Mouse (Mus musculus): Measurements from ENCODE around the gene Fgf13.

Gene Fgf13

GRCm38 (mm10) chrX:59186922-59187321 is 380.9 kb downstream of the Fgf13 start:
- peak; percentile 56 to 63 for DNase-seq

GRCm38 (mm10) chrX:59182323-59182722 is 385.5 kb downstream of the Fgf13 start:
- DNase-seq: peak in 1 of 2 experiments; percentile 38

- no peak for DNase-seq
These were observed 388.2 kb downstream of the Fgf13 start for GRCm38 (mm10) chrX:59179627-59180026.

- peak; percentile 77 to 78 for DNase-seq
These were observed 388.7 kb downstream of the Fgf13 start for GRCm38 (mm10) chrX:59179081-59179596.

- peak in 1 of 2 experiments; percentile 24 for DNase-seq
These were observed 390.2 kb downstream of the Fgf13 start for GRCm38 (mm10) chrX:59177653-59178052.

- DNase-seq: peak in 1 of 2 experiments; percentile 54
These were observed 395.7 kb downstream of the Fgf13 start for GRCm38 (mm10) chrX:59172200-59172599.

GRCm38 (mm10) chrX:59166763-59167162 is 401.1 kb downstream of the Fgf13 start:
- DNase-seq: no peak

GRCm38 (mm10) chrX:59141947-59142346 is 425.9 kb downstream of the Fgf13 start:
- DNase-seq: no peak

- DNase-seq: peak; percentile 13 to 40
These were observed 432.9 kb downstream of the Fgf13 start for GRCm38 (mm10) chrX:59134928-59135361.

GRCm38 (mm10) chrX:59134166-59134861 is 433.6 kb downstream of the Fgf13 start:
- peak; percentile 31 to 34 for DNase-seq

- no peak for DNase-seq
These were observed 434.1 kb downstream of the Fgf13 start for GRCm38 (mm10) chrX:59133834-59134165.

GRCm38 (mm10) chrX:59133416-59133815 is 434.5 kb downstream of the Fgf13 start:
- peak; percentile 3 to 5 for DNase-seq

GRCm38 (mm10) chrX:59126637-59127036 is 441.2 kb downstream of the Fgf13 start:
- no peak for DNase-seq

- no peak for DNase-seq
These were observed 454.7 kb downstream of the Fgf13 start for GRCm38 (mm10) chrX:59113187-59113586.

GRCm38 (mm10) chrX:59085928-59086327 is 481.9 kb downstream of the Fgf13 start:
- DNase-seq: no peak

GRCm38 (mm10) chrX:59080427-59080826 is 487.4 kb downstream of the Fgf13 start:
- no peak for DNase-seq

- DNase-seq: no peak
These were observed 495.8 kb downstream of the Fgf13 start for GRCm38 (mm10) chrX:59072083-59072482.

GRCm38 (mm10) chrX:59063157-59063556 is 504.7 kb downstream of the Fgf13 start:
- DNase-seq: no peak

GRCm38 (mm10) chrX:59034969-59035368 is 532.9 kb downstream of the Fgf13 start:
- no peak for DNase-seq
